Mouse (Mus musculus): Measurements from ENCODE around the gene Mfn1. TPM values are rescaled to one million over a fixed set of nuclear protein-coding genes. Genes with fewer than 3 reads are reported as not detected.

Gene Mfn1
- 52.0 and 55.1 TPM in 2 replicates for polyA plus RNA-seq (2011; ENCODE audit: insufficient read length, low read depth, missing spikeins)

DNA sequence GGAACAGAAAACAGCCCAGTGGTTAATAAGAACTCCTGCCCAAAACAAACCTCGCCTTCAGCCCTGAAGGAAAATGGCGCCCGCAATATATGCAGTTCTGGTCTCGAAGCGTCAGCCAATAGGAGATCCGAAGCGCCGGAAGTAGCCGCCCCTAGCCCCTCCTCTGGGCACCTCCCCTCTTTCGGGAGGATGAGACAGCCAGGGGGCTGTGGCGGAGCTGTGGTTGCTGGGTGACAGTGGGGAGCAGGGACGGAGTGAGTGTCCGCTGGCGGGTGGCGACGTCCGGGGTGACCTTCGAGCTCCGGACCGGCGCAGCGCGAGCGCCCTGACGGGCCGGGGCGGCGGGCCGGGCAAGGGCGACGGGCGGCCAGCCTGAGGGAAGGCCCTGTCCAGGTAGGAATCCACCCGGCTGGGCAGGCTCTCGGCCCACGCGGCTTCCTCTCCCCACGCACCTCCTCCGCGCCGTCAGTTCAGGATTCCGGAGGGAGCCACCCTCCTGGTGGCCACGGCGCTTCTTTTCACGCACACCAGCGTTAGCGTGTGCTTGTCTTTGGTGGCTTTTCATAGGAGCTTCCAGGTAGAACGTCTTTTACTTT lies at the start of gene Mfn1:
TSS of gene Mfn1 (plus strand) at position 163 of the 596 bp plus-strand sequence.
- Histone ChIP-seq H3K4me1 (ENCODE audit: control insufficient read depth, insufficient read depth, low read length) (no peaks in the 10 kb centered on the region), H3K27ac (ENCODE audit: insufficient read depth, low read length) (no peak within 1 kb of the TSS), H3K4me3 (ENCODE audit: insufficient read depth, low read length) (peak within 1 kb of the TSS; percentile 99)
- TF ChIP-seq CTCF (IDR thresholded peaks at IDR 0.05; ENCODE audit: borderline replicate concordance, insufficient read depth, low read length) (no peak), POLR2A (IDR thresholded peaks at IDR 0.05; ENCODE audit: low read depth, low read length) (peak; percentile 72)

DNA sequence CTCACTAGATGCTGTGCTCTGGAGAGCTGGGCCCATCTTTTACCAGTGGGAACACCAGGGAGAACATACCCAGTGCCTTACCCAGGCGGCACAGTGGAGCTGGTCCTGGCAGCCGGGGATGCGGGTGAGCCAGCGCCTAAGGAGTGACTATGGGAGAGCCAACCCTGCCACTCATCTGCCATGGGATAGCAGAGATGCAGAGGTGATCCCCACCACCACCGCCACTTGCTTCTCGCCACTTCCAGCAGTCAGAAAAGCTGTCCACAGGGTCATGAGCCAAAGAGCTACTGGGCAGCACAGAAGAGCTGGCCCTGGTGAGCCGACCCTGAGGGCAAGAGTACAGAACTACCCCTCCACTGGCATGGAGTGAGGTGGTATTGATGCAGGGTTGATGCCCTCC lies 49.3 kb upstream of the Mfn1 start:
- TF ChIP-seq CTCF (IDR thresholded peaks at IDR 0.05; ENCODE audit: borderline replicate concordance, insufficient read depth, low read length) (no peak), POLR2A (IDR thresholded peaks at IDR 0.05; ENCODE audit: low read depth, low read length) (no peak)
- no peak overlapping the region for H3K4me3 ChIP-seq (ENCODE audit: insufficient read depth, low read length)
- H3K27ac ChIP-seq (ENCODE audit: insufficient read depth, low read length) = no peak overlapping the region
- H3K4me1 ChIP-seq (ENCODE audit: control insufficient read depth, insufficient read depth, low read length) = peaks cover 11% of the 10 kb centered on the region

DNA sequence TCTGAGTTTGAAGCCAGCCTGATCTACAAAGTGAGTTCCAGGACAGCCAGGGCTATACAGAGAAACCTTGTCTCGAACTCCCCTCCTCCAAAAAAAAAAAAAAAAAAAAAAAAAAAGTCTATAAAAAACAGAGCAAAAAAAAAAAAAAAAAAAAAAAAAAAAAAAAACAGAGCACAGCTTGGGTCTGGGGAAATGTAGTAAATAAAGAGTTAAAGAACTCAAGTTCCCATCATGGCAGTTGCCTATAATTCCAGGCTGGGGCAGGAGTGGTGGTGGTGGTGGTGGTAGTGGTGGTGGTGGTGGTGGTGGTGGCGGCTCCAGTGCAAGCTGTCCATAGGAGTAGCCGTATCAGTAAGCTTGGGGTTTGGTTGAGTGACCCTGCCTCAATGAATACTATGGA lies 46.2 kb upstream of the Mfn1 start:
- Histone ChIP-seq H3K4me1 (ENCODE audit: control insufficient read depth, insufficient read depth, low read length) (peaks cover 14% of the 10 kb centered on the region), H3K4me3 (ENCODE audit: insufficient read depth, low read length) (no peak overlapping the region), H3K27ac (ENCODE audit: insufficient read depth, low read length) (no peak overlapping the region)
- no peak for TF ChIP-seq CTCF (IDR thresholded peaks at IDR 0.05; ENCODE audit: borderline replicate concordance, insufficient read depth, low read length)
- TF ChIP-seq POLR2A (IDR thresholded peaks at IDR 0.05; ENCODE audit: low read depth, low read length) = no peak

DNA sequence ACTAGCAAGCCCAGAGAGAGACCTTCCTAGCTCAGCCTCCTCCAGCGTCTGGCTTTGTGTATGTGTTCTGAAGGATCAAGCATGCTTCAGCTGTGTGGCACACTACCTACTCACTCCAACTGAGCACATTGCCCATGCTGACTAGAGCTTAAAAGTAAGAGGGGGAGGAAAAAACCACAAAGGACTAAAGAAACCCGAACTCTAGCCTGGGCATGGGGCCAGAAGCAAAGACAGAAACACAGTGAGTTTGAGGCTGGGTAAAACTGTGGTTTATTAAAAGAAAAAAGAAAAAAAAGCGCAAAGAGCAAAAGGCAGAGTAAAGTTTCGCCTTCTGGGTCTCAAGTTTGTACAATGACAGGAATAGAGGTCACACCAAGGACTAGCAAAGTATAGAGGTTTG lies 42.7 kb upstream of the Mfn1 start:
- TF ChIP-seq POLR2A (IDR thresholded peaks at IDR 0.05; ENCODE audit: low read depth, low read length) = no peak
- TF ChIP-seq CTCF (IDR thresholded peaks at IDR 0.05; ENCODE audit: borderline replicate concordance, insufficient read depth, low read length) = no peak
- no peak overlapping the region for H3K4me3 ChIP-seq (ENCODE audit: insufficient read depth, low read length)
- H3K4me1 ChIP-seq (ENCODE audit: control insufficient read depth, insufficient read depth, low read length) = peaks cover 3% of the 10 kb centered on the region; the same call in 1 of the 2 replicates
- no peak overlapping the region for H3K27ac ChIP-seq (ENCODE audit: insufficient read depth, low read length)

DNA sequence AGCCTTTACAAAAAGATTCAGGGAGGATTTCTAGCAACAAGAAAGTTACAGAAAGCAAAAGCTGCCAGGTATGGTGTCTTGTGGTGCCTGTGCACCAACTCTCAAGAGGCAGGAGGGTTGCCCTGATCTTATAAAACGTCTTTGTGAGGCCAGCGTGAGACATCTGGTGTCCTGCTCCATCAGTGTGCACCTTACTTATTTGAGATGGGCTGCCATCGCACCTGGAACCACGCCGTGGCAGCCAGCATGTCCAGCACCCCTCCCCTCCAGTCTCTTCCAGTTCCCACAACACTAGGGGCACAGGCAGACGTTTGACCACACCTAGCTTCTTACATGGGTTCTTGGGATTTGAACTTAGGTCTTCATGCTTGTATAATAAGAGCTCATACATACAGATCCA lies 41.1 kb upstream of the Mfn1 start:
- no peak overlapping the region for H3K27ac ChIP-seq (ENCODE audit: insufficient read depth, low read length)
- H3K4me1 ChIP-seq (ENCODE audit: control insufficient read depth, insufficient read depth, low read length) = peaks cover 3% of the 10 kb centered on the region; the same call in 1 of the 2 replicates
- TF ChIP-seq POLR2A (IDR thresholded peaks at IDR 0.05; ENCODE audit: low read depth, low read length) = no peak
- H3K4me3 ChIP-seq (ENCODE audit: insufficient read depth, low read length) = no peak overlapping the region

DNA sequence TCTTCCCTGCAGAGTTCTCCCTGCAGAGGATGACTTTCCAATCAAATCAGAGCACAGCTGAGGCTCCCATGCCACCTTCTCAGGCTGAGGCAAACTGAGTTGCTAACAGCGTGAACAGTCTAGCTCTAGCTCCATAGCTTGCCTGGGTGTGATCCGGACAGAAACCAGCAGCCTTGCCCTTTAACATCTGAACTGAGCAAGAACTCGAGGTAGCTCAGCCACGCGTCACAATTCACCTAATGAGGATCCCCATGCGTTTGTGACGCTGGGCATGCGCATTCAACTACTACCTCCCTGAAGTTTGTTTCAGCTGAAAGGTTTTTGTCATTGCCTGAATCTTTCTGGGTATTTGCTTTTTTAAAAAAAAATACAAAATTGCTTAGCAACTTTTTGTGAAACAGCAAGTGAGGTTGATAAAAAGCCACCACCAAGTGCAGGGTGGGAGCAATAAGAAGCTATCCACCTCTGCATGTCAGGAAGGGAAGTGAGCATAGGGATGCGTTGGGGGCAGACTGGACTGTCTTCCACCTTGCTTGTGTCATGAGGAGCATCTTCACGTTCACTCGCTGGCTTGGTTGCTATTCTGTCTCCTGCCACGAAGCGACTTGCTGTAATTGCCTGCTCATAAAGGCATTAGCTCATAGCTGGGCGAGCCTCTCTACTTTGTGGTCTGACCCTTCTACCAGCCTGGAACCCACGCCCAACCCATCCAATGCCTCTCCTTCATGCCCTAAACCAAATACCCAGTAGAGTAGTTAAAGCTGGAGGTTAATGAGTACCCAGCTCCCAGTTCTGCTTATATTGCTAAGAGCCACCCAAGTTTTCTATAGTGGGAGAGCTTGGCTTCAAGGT lies 39.0 kb upstream of the Mfn1 start:
- Histone ChIP-seq H3K27ac (ENCODE audit: insufficient read depth, low read length) (no peak overlapping the region), H3K4me1 (ENCODE audit: control insufficient read depth, insufficient read depth, low read length) (peaks cover 4% of the 10 kb centered on the region; the same call in 1 of the 2 replicates), H3K4me3 (ENCODE audit: insufficient read depth, low read length) (no peak overlapping the region)
- TF ChIP-seq CTCF (IDR thresholded peaks at IDR 0.05; ENCODE audit: borderline replicate concordance, insufficient read depth, low read length) = no peak
- TF ChIP-seq POLR2A (IDR thresholded peaks at IDR 0.05; ENCODE audit: low read depth, low read length) = no peak

DNA sequence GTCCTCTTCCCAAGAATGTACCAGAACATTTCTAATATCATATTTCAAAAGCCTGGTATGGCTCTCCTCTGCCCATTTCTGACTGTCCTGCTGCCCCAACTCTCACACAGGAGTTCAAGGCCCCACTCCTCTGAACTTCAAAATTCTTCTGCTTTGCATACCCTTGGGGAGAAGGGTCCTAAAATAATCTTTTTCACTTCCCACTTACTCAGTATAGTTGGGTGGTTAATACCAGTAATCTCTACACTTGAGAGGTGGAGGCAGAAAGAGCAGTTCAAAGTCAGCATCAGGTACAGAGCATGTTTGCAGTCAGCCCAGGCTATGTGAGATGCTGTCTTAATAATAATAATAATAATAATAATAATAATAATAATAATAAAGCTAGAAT lies 38.3 kb upstream of the Mfn1 start:
- peaks cover 7% of the 10 kb centered on the region; the same call in 1 of the 2 replicates for H3K4me1 ChIP-seq (ENCODE audit: control insufficient read depth, insufficient read depth, low read length)
- TF ChIP-seq CTCF (IDR thresholded peaks at IDR 0.05; ENCODE audit: borderline replicate concordance, insufficient read depth, low read length) = no peak
- TF ChIP-seq POLR2A (IDR thresholded peaks at IDR 0.05; ENCODE audit: low read depth, low read length) = no peak
- H3K27ac ChIP-seq (ENCODE audit: insufficient read depth, low read length) = no peak overlapping the region
- no peak overlapping the region for H3K4me3 ChIP-seq (ENCODE audit: insufficient read depth, low read length)

DNA sequence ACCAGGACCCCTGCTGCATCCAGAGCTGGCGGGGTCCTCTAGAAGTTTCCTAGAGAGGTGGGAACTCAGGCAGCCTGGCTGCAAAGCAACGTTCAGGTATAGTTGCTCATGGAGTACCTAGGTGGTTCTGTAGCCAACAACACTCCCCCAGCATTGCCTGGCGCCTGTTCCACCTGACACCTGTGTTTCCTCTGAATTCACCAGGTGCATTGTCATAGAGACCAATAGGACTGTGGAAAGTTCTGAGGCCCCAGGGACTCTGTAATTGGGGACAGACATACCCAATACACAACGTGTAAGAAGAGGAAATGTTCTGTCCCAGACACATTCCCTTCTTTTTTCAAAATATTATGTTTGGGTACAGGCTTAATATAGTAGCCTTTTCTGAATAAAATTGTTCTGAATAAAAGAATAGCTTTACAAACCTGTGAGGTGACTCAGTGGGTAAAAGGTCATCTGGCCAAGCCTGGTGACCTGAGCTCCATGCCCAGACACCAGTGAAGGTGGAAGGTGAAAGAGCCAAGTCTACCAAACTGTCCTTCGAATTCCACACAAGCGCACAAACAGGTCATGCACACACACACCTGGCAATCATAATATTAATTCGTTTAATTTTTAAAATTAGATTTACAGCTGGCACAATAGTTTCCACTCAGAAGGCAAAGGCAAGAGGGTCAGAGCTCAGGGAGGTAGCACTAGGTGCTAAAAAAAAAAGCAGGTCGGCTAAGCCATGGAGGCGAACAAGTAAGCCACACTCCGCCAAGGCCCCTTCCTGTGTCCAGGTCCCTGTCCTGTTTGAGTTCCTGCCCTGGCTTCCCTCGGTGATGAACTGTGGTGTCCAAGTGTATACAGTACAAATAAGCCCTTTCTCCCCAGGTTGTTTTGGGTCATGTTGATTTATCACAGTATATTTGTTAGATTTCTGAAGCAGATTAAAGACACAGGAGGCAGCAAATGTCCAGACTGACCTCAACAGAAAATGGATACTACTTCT lies 36.9 kb upstream of the Mfn1 start, which contains the start of gene Kcnmb3:
TSS of gene Kcnmb3 (minus strand) at position 135 of the 994 bp plus-strand sequence.
- H3K4me3 ChIP-seq (ENCODE audit: insufficient read depth, low read length) = no peak within 1 kb of the TSS
- peaks cover 14% of the 10 kb centered on the region for H3K4me1 ChIP-seq (ENCODE audit: control insufficient read depth, insufficient read depth, low read length)
- no peak for TF ChIP-seq POLR2A (IDR thresholded peaks at IDR 0.05; ENCODE audit: low read depth, low read length)
- TF ChIP-seq CTCF (IDR thresholded peaks at IDR 0.05; ENCODE audit: borderline replicate concordance, insufficient read depth, low read length) = no peak
- H3K27ac ChIP-seq (ENCODE audit: insufficient read depth, low read length) = no peak within 1 kb of the TSS

DNA sequence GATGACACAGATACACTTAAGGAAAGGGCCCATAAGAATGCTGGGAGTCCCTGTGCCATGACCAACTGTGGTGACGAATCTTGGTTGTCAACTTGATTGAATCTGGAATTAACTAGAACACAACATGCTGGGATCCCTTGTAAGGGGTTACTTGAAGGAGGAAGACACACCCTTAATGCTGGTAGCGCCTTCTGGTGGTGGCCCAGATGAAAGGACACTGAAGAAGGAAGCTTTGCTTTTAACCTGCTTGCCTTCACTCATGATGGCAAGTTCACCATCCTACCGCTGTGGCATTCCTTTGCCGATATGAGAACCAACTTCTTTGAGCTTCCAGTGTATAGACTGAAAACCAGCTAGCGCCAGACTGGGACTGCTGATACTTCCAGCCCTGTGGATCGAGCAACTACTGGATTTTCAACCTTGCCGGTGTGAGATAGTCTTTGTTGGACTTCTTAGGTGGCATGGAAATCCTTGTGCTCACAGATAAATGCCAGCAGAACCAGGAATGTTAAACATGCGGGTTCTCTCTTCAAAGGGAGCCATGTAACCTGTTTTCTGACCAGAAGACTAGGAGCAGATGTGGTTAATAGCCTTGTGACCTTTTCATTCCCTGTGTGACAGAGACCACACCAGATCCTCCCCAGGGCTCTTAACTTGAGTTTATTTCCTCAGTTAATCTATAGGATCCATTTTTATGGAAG lies 34.7 kb upstream of the Mfn1 start:
- TF ChIP-seq POLR2A (IDR thresholded peaks at IDR 0.05; ENCODE audit: low read depth, low read length) = no peak
- TF ChIP-seq CTCF (IDR thresholded peaks at IDR 0.05; ENCODE audit: borderline replicate concordance, insufficient read depth, low read length) = no peak
- Histone ChIP-seq H3K4me1 (ENCODE audit: control insufficient read depth, insufficient read depth, low read length) (peaks cover 14% of the 10 kb centered on the region), H3K4me3 (ENCODE audit: insufficient read depth, low read length) (no peak overlapping the region), H3K27ac (ENCODE audit: insufficient read depth, low read length) (no peak overlapping the region)
